ENCODE assay signal across 28 mouse cellular contexts in genomic region chr7:139217046-139217445, GRCm38 (mm10). TPM values are rescaled to one million over a fixed set of nuclear protein-coding genes. Genes with fewer than 3 reads are reported as not detected.
DNase-seq lines count a peak whose midpoint lies in the region; ATAC-seq and TF ChIP-seq lines count a peak whose summit lies in the region.
"Had no signal": no experiment of that assay in that cellular context is flagged by ENCODE, and none has a peak within 500 bp of the region (broad histone marks: within the 10 kb centered on the region; RNA-seq: fewer than 3 reads in every experiment).

No protein-coding gene starts in this region.

- H3K4me3 ChIP-seq in heart, adult 2 months = no peak overlapping the region
- no peak overlapping the region for H3K4me3 ChIP-seq in heart, postnatal 0 days (ENCODE audit: low read depth, low read length)
- H3K4me3 ChIP-seq in liver, embryonic 11.5 days (ENCODE audit: low read depth, low read length) = no peak overlapping the region
- no peak overlapping the region for H3K4me3 ChIP-seq in liver, postnatal 0 days (ENCODE audit: low read depth, low read length)
- H3K4me3 ChIP-seq: embryonic facial prominence, embryonic 10.5 days; embryonic facial prominence, embryonic 15.5 days; forebrain, embryonic 12.5 days; liver, embryonic 15.5 days; lung, embryonic 15.5 days; midbrain, embryonic 12.5 days had no signal

- no peak overlapping the region for H3K9ac ChIP-seq in heart, adult 2 months (ENCODE audit: low read depth, low read length)
- no peak overlapping the region for H3K9ac ChIP-seq in heart, postnatal 0 days (replicated peaks; ENCODE audit: low read depth, low read length)
- H3K9ac ChIP-seq in liver, embryonic 11.5 days (ENCODE audit: low read depth, low read length) = no peak overlapping the region
- no peak overlapping the region for H3K9ac ChIP-seq in liver, postnatal 0 days (replicated peaks)
- H3K9ac ChIP-seq: embryonic facial prominence, embryonic 15.5 days; forebrain, embryonic 12.5 days; hindbrain, embryonic 14.5 days; liver, embryonic 15.5 days; lung, embryonic 15.5 days; midbrain, embryonic 12.5 days had no signal

- peak overlapping the region; percentile 21; the same call in 1 of the 2 replicates for H3K27ac ChIP-seq in heart, adult 2 months
- H3K27ac ChIP-seq in heart, postnatal 0 days (ENCODE audit: low read depth) = peak overlapping the region; percentile 59; the same call in 1 of the 2 replicates
- H3K27ac ChIP-seq in liver, embryonic 11.5 days (ENCODE audit: low read depth, low read length) = no peak overlapping the region
- H3K27ac ChIP-seq in liver, postnatal 0 days (ENCODE audit: low read depth) = no peak overlapping the region
- H3K27ac ChIP-seq: embryonic facial prominence, embryonic 10.5 days; embryonic facial prominence, embryonic 15.5 days; forebrain, embryonic 12.5 days; hindbrain, embryonic 14.5 days; liver, embryonic 15.5 days; lung, embryonic 15.5 days; midbrain, embryonic 12.5 days had no signal

- WGBS in heart, adult 2 months = 78% methylated on average over 7 of the region's 7 CpGs
- 83% methylated on average over 7 of the region's 7 CpGs for WGBS in heart, postnatal 0 days
- WGBS in liver, embryonic 11.5 days = 85% methylated on average over 7 of the region's 7 CpGs
- 77% methylated on average over 7 of the region's 7 CpGs for WGBS in liver, postnatal 0 days (ENCODE audit: insufficient replicate concordance)

- no peak for TF ChIP-seq EP300 in heart, adult 2 months (IDR thresholded peaks at IDR 0.05; ENCODE audit: insufficient read depth, low read depth, low read length)
- no peak for TF ChIP-seq EP300 in heart, postnatal 0 days (IDR thresholded peaks at IDR 0.05; ENCODE audit: low read depth)
- TF ChIP-seq EP300 in liver, postnatal 0 days (IDR thresholded peaks at IDR 0.05; ENCODE audit: low read depth) = no peak

- no peaks in the 10 kb centered on the region for H3K27me3 ChIP-seq in heart, adult 2 months (ENCODE audit: control insufficient read depth, insufficient read depth, low read length)
- no peaks in the 10 kb centered on the region for H3K27me3 ChIP-seq in heart, postnatal 0 days (ENCODE audit: control insufficient read depth, insufficient read depth, low read length)
- H3K27me3 ChIP-seq in liver, embryonic 11.5 days (replicated peaks; ENCODE audit: control insufficient read depth, insufficient read depth, low read length) = no peaks in the 10 kb centered on the region
- H3K27me3 ChIP-seq in liver, postnatal 0 days (ENCODE audit: insufficient read depth, low read length) = no peaks in the 10 kb centered on the region
- H3K27me3 ChIP-seq: embryonic facial prominence, embryonic 15.5 days; forebrain, embryonic 12.5 days; liver, embryonic 15.5 days; lung, embryonic 15.5 days; megakaryocyte, embryonic 14.5 days; midbrain, embryonic 12.5 days had no signal

- no peak for ATAC-seq in heart, postnatal 0 days (ENCODE audit: insufficient read depth, low read depth)
- ATAC-seq in liver, embryonic 11.5 days (replicated peaks; ENCODE audit: low FRiP score) = no peak
- ATAC-seq in liver, postnatal 0 days = no peak
- ATAC-seq: inflammation-experienced regulatory T-cells, adult 6 months had no signal

- H3K36me3 ChIP-seq in heart, adult 2 months (ENCODE audit: control insufficient read depth, insufficient read depth, low read length) = no peaks in the 10 kb centered on the region
- H3K36me3 ChIP-seq in heart, postnatal 0 days (replicated peaks; ENCODE audit: control insufficient read depth, insufficient read depth, low read length) = no peaks in the 10 kb centered on the region
- no peaks in the 10 kb centered on the region for H3K36me3 ChIP-seq in liver, embryonic 11.5 days (ENCODE audit: control insufficient read depth, insufficient read depth, low read length)
- H3K36me3 ChIP-seq in liver, postnatal 0 days (replicated peaks; ENCODE audit: insufficient read depth, low read length) = no peaks in the 10 kb centered on the region
- H3K36me3 ChIP-seq: embryonic facial prominence, embryonic 10.5 days; embryonic facial prominence, embryonic 15.5 days; forebrain, embryonic 12.5 days; G1E; liver, embryonic 15.5 days; lung, embryonic 15.5 days; midbrain, embryonic 12.5 days had no signal

- TF ChIP-seq CTCF in heart, adult 2 months (IDR thresholded peaks at IDR 0.05) = no peak
- TF ChIP-seq CTCF in heart, postnatal 0 days (IDR thresholded peaks at IDR 0.05; ENCODE audit: low read depth) = no peak
- TF ChIP-seq CTCF in liver, postnatal 0 days (IDR thresholded peaks at IDR 0.05; ENCODE audit: low read depth) = no peak

- H3K4me1 ChIP-seq in heart, adult 2 months (ENCODE audit: control insufficient read depth, insufficient read depth, low read length) = peaks cover 15% of the 10 kb centered on the region
- H3K4me1 ChIP-seq in heart, postnatal 0 days (ENCODE audit: control insufficient read depth, insufficient read depth) = peaks cover 35% of the 10 kb centered on the region
- H3K4me1 ChIP-seq in liver, embryonic 11.5 days (replicated peaks; ENCODE audit: control insufficient read depth, insufficient read depth, low read length) = no peaks in the 10 kb centered on the region
- H3K4me1 ChIP-seq in liver, postnatal 0 days (ENCODE audit: insufficient read depth) = peaks cover 11% of the 10 kb centered on the region

- no peaks in the 10 kb centered on the region for H3K9me3 ChIP-seq in heart, postnatal 0 days (replicated peaks; ENCODE audit: control insufficient read depth, low read length)
- H3K9me3 ChIP-seq in liver, embryonic 11.5 days (ENCODE audit: control insufficient read depth, low read length) = no peaks in the 10 kb centered on the region
- H3K9me3 ChIP-seq in liver, postnatal 0 days (ENCODE audit: low read length) = no peaks in the 10 kb centered on the region
- H3K9me3 ChIP-seq: embryonic facial prominence, embryonic 10.5 days; embryonic facial prominence, embryonic 15.5 days; forebrain, embryonic 12.5 days; liver, embryonic 15.5 days; lung, embryonic 15.5 days; megakaryocyte, embryonic 14.5 days; midbrain, embryonic 12.5 days had no signal

- intact Hi-C loops in heart, adult 2 months (cut with DNase I) = no loop called here

- no peaks in the 10 kb centered on the region for H3K79me2 ChIP-seq in heart, adult 2 months (replicated peaks; ENCODE audit: control insufficient read depth, insufficient read depth, low read length)

- TF ChIP-seq POLR2A in heart, adult 2 months (IDR thresholded peaks at IDR 0.05; ENCODE audit: insufficient read depth, low read depth, low read length) = no peak

- no peak overlapping the region for H3K4me2 ChIP-seq in heart, postnatal 0 days (ENCODE audit: low read depth, low read length)
- H3K4me2 ChIP-seq in liver, embryonic 11.5 days = no peak overlapping the region
- no peak overlapping the region for H3K4me2 ChIP-seq in liver, postnatal 0 days (ENCODE audit: low read depth, low read length)
- H3K4me2 ChIP-seq: embryonic facial prominence, embryonic 15.5 days; forebrain, embryonic 12.5 days; hindbrain, embryonic 14.5 days; liver, embryonic 15.5 days; lung, embryonic 15.5 days; midbrain, embryonic 12.5 days had no signal

- no peak for DNase-seq in heart, adult 2 months
- no peak for DNase-seq in heart, adult 18-20 months
- no peak for DNase-seq in heart, postnatal 0 days (ENCODE audit: low spot score)
- DNase-seq in heart, postnatal 4 days = no peak
- DNase-seq in liver, embryonic 11.5 days (ENCODE audit: low spot score) = peak; percentile 14
- no peak for DNase-seq in liver, postnatal 0 days
- peak; percentile 1 for DNase-seq in urinary bladder, postnatal 14 days (ENCODE audit: low spot score)
- DNase-seq in urinary bladder, adult 18-20 months (ENCODE audit: low spot score in 2 of 2) = no peak
- DNase-seq: adrenal gland, adult 8-10 months; cerebellum, adult 2 months; cerebellum, postnatal 14 days; gastrocnemius, postnatal 10 days; heart, postnatal 36 days; kidney, adult 8-10 months; kidney, postnatal 10 days; liver; thymus, adult 18-20 months had no signal

RNA-seq across cellular contexts. Expression of gene Stk32c, which starts 3.9 kb away (rescaled TPM):
- total RNA-seq in heart, adult 2 months (2021) = under 1 TPM; 0.68 to 0.94 TPM
- 1.1 and 1.8 TPM in 2 replicates for polyA plus RNA-seq in heart, adult 2 months (2012; rRNA removed)
- total RNA-seq in heart, adult 18-20 months (2021) = under 1 TPM; 0.51 to 0.92 TPM
- 0.31 and 0.42 TPM in 2 replicates for total RNA-seq in heart, postnatal 0 days (2014; rRNA removed; ENCODE audit: low replicate concordance)
- 0.08 TPM in 1 of 2 replicates, not detected in the other for polyA plus RNA-seq in heart, postnatal 0 days (2015; fragmentation: Nextera tagmentation; extraction: Ambion mirVana)
- total RNA-seq in heart, postnatal 4 days (2021) = 1 to 10 TPM; 3.3 to 3.4 TPM
- polyA plus RNA-seq in liver, embryonic 11.5 days (2014; fragmentation: Nextera tagmentation; extraction: Ambion mirVana) = 0.19 TPM in 1 of 2 replicates, not detected in the other
- polyA plus RNA-seq in liver, postnatal 0 days (2015; fragmentation: Nextera tagmentation; extraction: Ambion mirVana) = not detected in 2 replicates
- total RNA-seq: G1E had no signal
- polyA plus RNA-seq: G1E; liver, embryonic 15.5 days had no signal

RNA-seq across cellular contexts. Expression of gene Lrrc27, which starts 4.3 kb away (rescaled TPM):
- total RNA-seq in heart, adult 2 months (2021) = 10 to 100 TPM; 18.9 to 20.6 TPM
- 12.7 and 13.3 TPM in 2 replicates for polyA plus RNA-seq in heart, adult 2 months (2012; rRNA removed)
- 10 to 100 TPM; 13.6 to 16.2 TPM for total RNA-seq in heart, adult 18-20 months (2021)
- 1.9 and 2.9 TPM in 2 replicates for total RNA-seq in heart, postnatal 0 days (2014; rRNA removed; ENCODE audit: low replicate concordance)
- polyA plus RNA-seq in heart, postnatal 0 days (2015; fragmentation: Nextera tagmentation; extraction: Ambion mirVana) = 3.9 and 5.0 TPM in 2 replicates
- total RNA-seq in heart, postnatal 4 days (2021) = 1 to 10 TPM; 3.4 to 5.0 TPM
- 2.2 and 2.6 TPM in 2 replicates for polyA plus RNA-seq in liver, embryonic 11.5 days (2014; fragmentation: Nextera tagmentation; extraction: Ambion mirVana)
- polyA plus RNA-seq in liver, postnatal 0 days (2015; fragmentation: Nextera tagmentation; extraction: Ambion mirVana) = 0.43 and 0.78 TPM in 2 replicates
- total RNA-seq: monocyte, adult 5-6 weeks had no signal
- polyA plus RNA-seq: G1E had no signal

RNA-seq across cellular contexts. Expression of gene Pwwp2b, which starts 31.2 kb away (rescaled TPM):
- 10 to 100 TPM in 1 of 2 experiments, 1 to 10 TPM in 1; 8.9 to 10.2 TPM for total RNA-seq in heart, adult 2 months (2021)
- 6.8 and 7.5 TPM in 2 replicates for polyA plus RNA-seq in heart, adult 2 months (2012; rRNA removed)
- total RNA-seq in heart, adult 18-20 months (2021) = 10 to 100 TPM in 1 of 2 experiments, 1 to 10 TPM in 1; 8.8 to 11.3 TPM
- total RNA-seq in heart, postnatal 0 days (2014; rRNA removed; ENCODE audit: low replicate concordance) = 9.0 and 9.4 TPM in 2 replicates
- polyA plus RNA-seq in heart, postnatal 0 days (2015; fragmentation: Nextera tagmentation; extraction: Ambion mirVana) = 6.0 and 7.4 TPM in 2 replicates
- total RNA-seq in heart, postnatal 4 days (2021) = 1 to 10 TPM; 7.9 to 9.3 TPM
- polyA plus RNA-seq in liver, embryonic 11.5 days (2014; fragmentation: Nextera tagmentation; extraction: Ambion mirVana) = 3.3 and 3.5 TPM in 2 replicates
- 1.3 and 1.5 TPM in 2 replicates for polyA plus RNA-seq in liver, postnatal 0 days (2015; fragmentation: Nextera tagmentation; extraction: Ambion mirVana)

Comparison
In these comparisons a context has a peak if more than half of its experiments do, and no peak if none do; other contexts are left out.
1. DNase-seq: peak in liver, embryonic 11.5 days (single experiment) and urinary bladder, postnatal 14 days (single experiment); none in heart, adult 2 months (0 of 2), heart, adult 18-20 months (0 of 2), heart, postnatal 0 days (single experiment), heart, postnatal 4 days (single experiment), liver, postnatal 0 days (single experiment) and urinary bladder, adult 18-20 months (0 of 2).
2. H3K27ac ChIP-seq: peak in heart, adult 2 months (single experiment) and heart, postnatal 0 days (single experiment); none in liver, embryonic 11.5 days (single experiment) and liver, postnatal 0 days (single experiment).